Mouse (Mus musculus) forebrain, postnatal 0 days (tissue): ENCODE data around the gene Slc44a1. TPM values are rescaled to one million over a fixed set of nuclear protein-coding genes. Genes with fewer than 3 reads are reported as not detected.

Source experiments
- ATAC-seq: fragments of 200-750 bp; cut with Nextera tagmentation; 2 replicates; pipeline ENCODE4 v1.8.0; 2017; ENCODE audit warnings: mild to moderate bottlenecking, moderate library complexity
- DNase-seq: peaks from one replicate; pipeline ENCODE4 v3.0.0-alpha.2; 2015
- H3K27ac ChIP-seq: fragments of 300-500 bp; sonication (generic); 2 replicates; pipeline ENCODE4 v1.5.1; 2014; ENCODE audit warnings: low read depth, mild to moderate bottlenecking, antibody characterized with exemption, low read length, moderate library complexity, mixed read lengths
- H3K27me3 ChIP-seq: fragments of 300-500 bp; sonication (generic); 2 replicates; pipeline ENCODE4 v1.6.1; 2014; ENCODE audit warnings: mild to moderate bottlenecking, low read length, mixed read lengths; ENCODE audit not compliant: insufficient read depth
- H3K36me3 ChIP-seq: fragments of 300-500 bp; sonication (generic); 2 replicates; pipeline ENCODE4 v1.6.1; 2014; ENCODE audit warnings: mild to moderate bottlenecking, moderate library complexity; ENCODE audit not compliant: insufficient read depth
- H3K4me1 ChIP-seq: fragments of 300-500 bp; sonication (generic); 2 replicates; pipeline ENCODE4 v1.6.1; 2014; ENCODE audit warnings: antibody characterized with exemption; ENCODE audit not compliant: insufficient read depth
- H3K4me2 ChIP-seq: fragments of 300-500 bp; sonication (generic); 2 replicates; pipeline ENCODE4 v1.6.1; 2014; ENCODE audit warnings: low read depth, mild to moderate bottlenecking, moderate library complexity
- H3K4me3 ChIP-seq: fragments of 300-500 bp; sonication (generic); 2 replicates; pipeline ENCODE4 v1.5.1; 2014; ENCODE audit warnings: low read depth, low read length, mixed read lengths
- H3K9ac ChIP-seq: fragments of 300-500 bp; sonication (generic); 2 replicates; pipeline ENCODE4 v1.6.1; 2014; ENCODE audit warnings: mild to moderate bottlenecking
- H3K9me3 ChIP-seq: fragments of 300-500 bp; sonication (generic); 2 replicates; pipeline ENCODE4 v1.6.1; 2016; ENCODE audit warnings: low read length
- CTCF ChIP-seq: sonication (generic); IDR thresholded peaks from 2 replicates; pipeline ENCODE4 v1.5.1; 2016; ENCODE audit warnings: antibody characterized with exemption, control low read depth, low read depth
- WGBS: fragments of 180-500 bp; shearing (Covaris S2); extraction: QIAGEN DNeasy Blood & Tissue Kit; methylation state at CpG from one replicate; pipeline ENCODE4 v1.1.7; 2014; 5-methylcytosine and 5-hydroxymethylcytosine counted together
- polyA plus RNA-seq: library from polyadenylated mRNA; unstranded; fragments of >200 nt; fragmentation: Nextera tagmentation; extraction: Ambion mirVana; gene quantifications from 2 replicates; pipeline ENCODE4 v1.2.1, GENCODE M21; 2015
- total RNA-seq: library from RNA; depleted of rRNA; stranded (reverse); fragments of >200 nt; gene quantifications from 2 replicates; pipeline ENCODE4 v1.2.3, GENCODE M21; 2014; rRNA removed

The Slc44a1 gene
- total and polyA plus RNA-seq, 2 experiments from 2014 or later = 12.4 to 29.3 TPM

GRCm38 (mm10) chr4:53635336-53635735 lies 195.1 kb downstream of the Slc44a1 start:
- no peaks in the 10 kb centered on the region for H3K9me3 ChIP-seq

GRCm38 (mm10) chr4:53637269-53637909 lies 197.2 kb downstream of the Slc44a1 start:
- H3K4me2 ChIP-seq = no peak overlapping the region
- H3K4me3 ChIP-seq = no peak overlapping the region
- 0 out of 2 replicates have a peak overlapping the region, but pooled peaks have one; percentile 15 for H3K27ac ChIP-seq

More at GRCm38 (mm10) chr4:53635336-53635735, 195.1 kb downstream of the Slc44a1 start:
- Histone ChIP-seq H3K9ac (no peak overlapping the region), H3K27me3 (no peaks in the 10 kb centered on the region), H3K4me2 (no peak overlapping the region), H3K27ac (no peak overlapping the region), H3K4me1 (peaks cover 35% of the 10 kb centered on the region), H3K4me3 (no peak overlapping the region), H3K36me3 (no peaks in the 10 kb centered on the region)
- WGBS = 26% methylated on average over 3 of the region's 3 CpGs
- ATAC-seq (no peak), DNase-seq (no peak)
- TF ChIP-seq CTCF = no peak

GRCm38 (mm10) chr4:53638549-53639123 lies 198.4 kb downstream of the Slc44a1 start:
- 52% methylated on average over 7 of the region's 7 CpGs for WGBS
- H3K9ac ChIP-seq = no peak overlapping the region

More at GRCm38 (mm10) chr4:53637269-53637909, 197.2 kb downstream of the Slc44a1 start:
- Histone ChIP-seq H3K9me3 (peaks cover 3% of the 10 kb centered on the region; the same call in 1 of the 2 replicates), H3K4me1 (peaks cover 28% of the 10 kb centered on the region), H3K9ac (no peak overlapping the region), H3K27me3 (no peaks in the 10 kb centered on the region), H3K36me3 (no peaks in the 10 kb centered on the region)
- DNase-seq = peak; percentile 47
- no peak; the same call in 1 of the 2 replicates for ATAC-seq
- WGBS = 21% methylated on average over 7 of the region's 7 CpGs
- no peak for TF ChIP-seq CTCF

GRCm38 (mm10) chr4:53658029-53658428 lies 217.8 kb downstream of the Slc44a1 start:
- H3K27ac ChIP-seq = no peak overlapping the region
- H3K36me3 ChIP-seq = peaks cover 17% of the 10 kb centered on the region; the same call in 1 of the 2 replicates
- DNase-seq (no peak), ATAC-seq (no peak)
- no peaks in the 10 kb centered on the region for H3K4me1 ChIP-seq
- TF ChIP-seq CTCF = no peak
- no peak overlapping the region for H3K9ac ChIP-seq
- WGBS = 49% methylated on average over 3 of the region's 3 CpGs
- no peak overlapping the region for H3K4me3 ChIP-seq
- no peak overlapping the region for H3K4me2 ChIP-seq
- H3K9me3 ChIP-seq = no peaks in the 10 kb centered on the region
- H3K27me3 ChIP-seq = no peaks in the 10 kb centered on the region

More at GRCm38 (mm10) chr4:53638549-53639123, 198.4 kb downstream of the Slc44a1 start:
- Histone ChIP-seq H3K9me3 (peaks cover 3% of the 10 kb centered on the region; the same call in 1 of the 2 replicates), H3K4me1 (peaks cover 17% of the 10 kb centered on the region), H3K27ac (no peak overlapping the region), H3K4me3 (no peak overlapping the region), H3K36me3 (no peaks in the 10 kb centered on the region; the same call in 1 of the 2 replicates), H3K4me2 (no peak overlapping the region), H3K27me3 (no peaks in the 10 kb centered on the region)
- TF ChIP-seq CTCF = no peak
- DNase-seq (no peak), ATAC-seq (no peak)

GRCm38 (mm10) chr4:53660711-53661110 lies 220.5 kb downstream of the Slc44a1 start:
- no peak for TF ChIP-seq CTCF
- ATAC-seq = no peak
- no peak for DNase-seq
- Histone ChIP-seq H3K9me3 (no peaks in the 10 kb centered on the region), H3K4me1 (no peaks in the 10 kb centered on the region), H3K27me3 (no peaks in the 10 kb centered on the region), H3K4me2 (no peak overlapping the region), H3K9ac (no peak overlapping the region), H3K4me3 (no peak overlapping the region), H3K27ac (no peak overlapping the region), H3K36me3 (peaks cover 19% of the 10 kb centered on the region; the same call in 1 of the 2 replicates)

Other genes with a start within 250 kb of the Slc44a1 start
- 45.2 and 48.8 TPM in 2 replicates for gene Fsd1l, start 191.1 kb downstream of the Slc44a1 start, total RNA-seq
- 10.3 and 17.9 TPM in 2 replicates for gene Fsd1l, start 191.1 kb downstream of the Slc44a1 start, polyA plus RNA-seq